Mouse (Mus musculus) stomach, embryonic 16.5 days (tissue): ENCODE data around the gene Znhit2. TPM values are rescaled to one million over a fixed set of nuclear protein-coding genes. Genes with fewer than 3 reads are reported as not detected.

Experiments used
- ATAC-seq: fragments of 200-750 bp; cut with Nextera tagmentation; 2 replicates; pipeline ENCODE4 v1.8.0; 2017; ENCODE audit warnings: moderate number of reproducible peaks, moderate TSS enrichment; ENCODE audit not compliant: insufficient read depth, low FRiP score
- H3K27ac ChIP-seq: fragments of 300-500 bp; sonication (generic); 2 replicates; pipeline ENCODE4 v1.5.1; 2014; ENCODE audit warnings: low read length
- H3K27me3 ChIP-seq: fragments of 300-500 bp; sonication (generic); 2 replicates; pipeline ENCODE4 v1.6.1; 2014; ENCODE audit warnings: low read length, control low read depth, mixed read lengths; ENCODE audit not compliant: control insufficient read depth, insufficient read depth
- H3K36me3 ChIP-seq: fragments of 300-500 bp; sonication (generic); 2 replicates; pipeline ENCODE4 v1.6.1; 2014; ENCODE audit warnings: low read length; ENCODE audit not compliant: control insufficient read depth, insufficient read depth
- H3K4me1 ChIP-seq: fragments of 300-500 bp; sonication (generic); 2 replicates; pipeline ENCODE4 v1.6.1; 2014; ENCODE audit warnings: low read length, control low read depth, mixed read lengths; ENCODE audit not compliant: control insufficient read depth, insufficient read depth
- H3K4me2 ChIP-seq: fragments of 300-500 bp; sonication (generic); 2 replicates; pipeline ENCODE4 v1.6.1; 2014; ENCODE audit warnings: low read depth, low read length, mixed read lengths
- H3K4me3 ChIP-seq: fragments of 300-500 bp; sonication (generic); replicated peaks from 2 replicates; pipeline ENCODE4 v1.5.1; 2014; ENCODE audit warnings: mild to moderate bottlenecking, low read length
- H3K9ac ChIP-seq: fragments of 300-500 bp; sonication (generic); 2 replicates; pipeline ENCODE4 v1.6.1; 2014; ENCODE audit warnings: low read length
- H3K9me3 ChIP-seq: fragments of 300-500 bp; sonication (generic); replicated peaks from 2 replicates; pipeline ENCODE4 v1.6.1; 2016; ENCODE audit warnings: low read length, control low read depth; ENCODE audit not compliant: control insufficient read depth
- WGBS: fragments of 180-500 bp; shearing (Covaris S2); extraction: QIAGEN DNeasy Blood & Tissue Kit; methylation state at CpG from one replicate; pipeline ENCODE4 v1.1.7; 2014; 5-methylcytosine and 5-hydroxymethylcytosine counted together
- polyA plus RNA-seq: library from polyadenylated mRNA; unstranded; fragments of >200 nt; fragmentation: Nextera tagmentation; extraction: Ambion mirVana; gene quantifications from 2 replicates; pipeline ENCODE4 v1.2.1, GENCODE M21; 2015

Gene Znhit2
- polyA plus RNA-seq, 1 experiment from 2014 or later: 26.0 TPM

DNA sequence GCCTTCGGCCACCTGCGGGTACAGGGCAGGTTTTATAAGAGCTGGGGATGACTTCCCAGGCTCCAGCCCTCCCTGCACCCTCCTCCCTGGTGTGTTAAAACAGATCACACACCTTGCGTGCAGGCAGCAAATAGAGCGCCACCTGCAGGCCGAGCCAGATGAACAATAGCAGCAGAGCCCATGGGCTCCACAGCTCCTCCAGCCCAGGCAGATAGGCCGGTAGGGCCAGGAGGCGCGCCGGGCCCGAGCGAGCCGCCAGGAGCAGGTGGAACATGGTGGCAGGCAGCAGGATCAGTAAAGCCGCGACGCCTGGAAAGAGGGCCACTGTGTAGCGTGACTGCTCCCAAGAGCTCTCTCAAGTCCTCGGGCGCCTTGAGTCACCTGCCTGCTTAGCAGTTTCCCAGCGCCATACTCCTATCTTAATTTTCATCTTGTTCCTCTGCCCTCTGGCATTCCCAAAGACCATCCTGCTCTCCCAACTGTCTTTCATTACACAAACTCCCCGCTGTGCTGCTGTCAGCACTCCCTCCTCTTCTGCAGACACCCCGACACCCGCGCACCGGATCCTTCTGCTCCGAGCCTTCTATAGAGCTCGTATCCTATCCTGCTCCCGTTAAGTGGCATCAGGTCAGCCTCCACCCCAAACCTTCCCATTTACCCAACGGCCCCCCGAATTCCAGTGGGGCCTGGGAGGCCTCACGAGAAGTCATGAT is 6.2 kb downstream of the Znhit2 start:
- Histone ChIP-seq H3K27ac (peak overlapping the region; percentile 85), H3K9me3 (no peaks in the 10 kb centered on the region), H3K27me3 (no peaks in the 10 kb centered on the region), H3K36me3 (peaks cover 6% of the 10 kb centered on the region; the same call in 1 of the 2 replicates), H3K9ac (peak overlapping the region; percentile 74), H3K4me3 (peak overlapping the region; percentile 54), H3K4me1 (peaks cover 23% of the 10 kb centered on the region), H3K4me2 (peak overlapping the region; percentile 99)
- under 1% methylated on average over 30 of the region's 30 CpGs for WGBS
- peak; percentile 44; the same call in 1 of the 2 replicates for ATAC-seq

GRCm38 (mm10) chr19:6067724-6068415 is 6.9 kb downstream of the Znhit2 start, which contains the start of gene Tm7sf2:
Tm7sf2 (minus strand) TSS chr19:6068373.
- H3K4me3 ChIP-seq: peak within 1 kb of the TSS; percentile 54
- H3K27ac ChIP-seq: peak within 1 kb of the TSS; percentile 85
- peak within 1 kb of the TSS; percentile 99 for H3K4me2 ChIP-seq
- H3K36me3 ChIP-seq: peaks cover 6% of the 10 kb centered on the region; the same call in 1 of the 2 replicates
- H3K4me1 ChIP-seq: peaks cover 16% of the 10 kb centered on the region
- H3K27me3 ChIP-seq: no peaks in the 10 kb centered on the region
- WGBS: 11% methylated on average over 33 of the region's 33 CpGs
- peak; percentile 95 for ATAC-seq
- peak within 1 kb of the TSS; percentile 74 for H3K9ac ChIP-seq
- no peaks in the 10 kb centered on the region for H3K9me3 ChIP-seq

GRCm38 (mm10) chr19:6068951-6069350 is 8.0 kb downstream of the Znhit2 start:
- Histone ChIP-seq H3K27me3 (no peaks in the 10 kb centered on the region), H3K27ac (no peak overlapping the region), H3K4me1 (peaks cover 14% of the 10 kb centered on the region), H3K4me2 (no peak overlapping the region), H3K36me3 (peaks cover 6% of the 10 kb centered on the region; the same call in 1 of the 2 replicates), H3K4me3 (no peak overlapping the region), H3K9me3 (no peaks in the 10 kb centered on the region), H3K9ac (no peak overlapping the region)
- 70% methylated on average over 4 of the region's 4 CpGs for WGBS
- ATAC-seq: no peak

GRCm38 (mm10) chr19:6069851-6070250 is 8.9 kb downstream of the Znhit2 start:
- H3K4me3 ChIP-seq: no peak overlapping the region
- H3K9me3 ChIP-seq: no peaks in the 10 kb centered on the region
- no peaks in the 10 kb centered on the region for H3K27me3 ChIP-seq
- H3K9ac ChIP-seq: no peak overlapping the region
- 86% methylated on average over 10 of the region's 10 CpGs for WGBS
- peaks cover 14% of the 10 kb centered on the region for H3K4me1 ChIP-seq
- no peak overlapping the region for H3K4me2 ChIP-seq
- ATAC-seq: no peak
- H3K27ac ChIP-seq: no peak overlapping the region
- H3K36me3 ChIP-seq: peaks cover 6% of the 10 kb centered on the region; the same call in 1 of the 2 replicates

GRCm38 (mm10) chr19:6070571-6071250 is 9.7 kb downstream of the Znhit2 start:
- no peak for ATAC-seq
- H3K27ac ChIP-seq: no peak overlapping the region
- H3K4me2 ChIP-seq: no peak overlapping the region
- H3K9ac ChIP-seq: no peak overlapping the region
- no peaks in the 10 kb centered on the region for H3K27me3 ChIP-seq
- WGBS: 90% methylated on average over 31 of the region's 31 CpGs
- H3K36me3 ChIP-seq: peaks cover 6% of the 10 kb centered on the region; the same call in 1 of the 2 replicates
- H3K9me3 ChIP-seq: no peaks in the 10 kb centered on the region
- H3K4me1 ChIP-seq: peaks cover 14% of the 10 kb centered on the region
- no peak overlapping the region for H3K4me3 ChIP-seq

DNA sequence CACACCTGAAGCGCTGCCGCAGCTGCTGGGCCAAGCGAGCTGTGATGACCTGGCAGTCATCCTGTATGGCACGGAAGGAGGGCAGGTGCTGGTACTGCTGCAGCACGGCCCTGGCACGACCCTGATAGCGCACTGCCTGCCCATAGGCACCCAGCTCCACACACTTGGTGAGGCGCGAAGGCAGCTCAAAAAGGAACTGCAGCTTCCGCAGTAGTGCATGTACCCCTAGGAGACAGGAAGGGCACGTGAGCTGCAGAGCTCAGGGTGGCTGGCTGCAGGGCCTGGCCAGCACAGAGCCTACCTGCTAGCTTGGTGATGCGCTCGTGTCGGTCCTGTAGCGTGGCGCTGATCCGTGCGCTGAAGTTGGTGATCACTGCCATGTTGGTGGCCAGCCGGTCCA is 10.3 kb downstream of the Znhit2 start:
- no peak overlapping the region for H3K4me3 ChIP-seq
- WGBS: 92% methylated on average over 19 of the region's 19 CpGs

DNA sequence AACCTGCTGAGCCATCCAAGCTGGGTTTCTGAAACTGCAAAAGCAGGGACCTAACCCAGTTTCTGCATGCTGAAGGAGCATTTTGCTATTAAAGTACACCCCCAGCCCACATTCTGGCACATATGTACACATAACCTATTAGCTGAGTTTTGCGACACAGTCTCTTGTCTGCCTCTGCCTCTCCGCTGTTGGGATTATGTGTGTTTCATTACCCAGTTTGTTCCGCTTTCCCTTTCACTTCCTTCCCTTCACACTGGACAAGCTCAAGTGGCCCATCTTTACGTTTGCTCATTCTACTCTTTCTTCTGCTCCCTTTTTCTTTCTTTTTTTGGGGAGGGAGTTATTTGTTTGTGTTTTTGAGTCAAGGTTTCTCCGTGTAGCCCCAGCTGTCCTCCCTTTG is 12.9 kb downstream of the Znhit2 start:
- Histone ChIP-seq H3K4me2 (no peak overlapping the region), H3K4me3 (no peak overlapping the region), H3K4me1 (peaks cover 5% of the 10 kb centered on the region), H3K27me3 (no peaks in the 10 kb centered on the region), H3K9me3 (no peaks in the 10 kb centered on the region), H3K27ac (no peak overlapping the region), H3K36me3 (peaks cover 6% of the 10 kb centered on the region; the same call in 1 of the 2 replicates), H3K9ac (no peak overlapping the region)
- 91% methylated on average over 5 of the region's 5 CpGs for WGBS
- no peak for ATAC-seq

More for the DNA sequence above, 10.3 kb downstream of the Znhit2 start:
- Histone ChIP-seq H3K9me3 (no peaks in the 10 kb centered on the region), H3K9ac (no peak overlapping the region), H3K27ac (no peak overlapping the region), H3K36me3 (peaks cover 6% of the 10 kb centered on the region; the same call in 1 of the 2 replicates), H3K4me2 (no peak overlapping the region), H3K27me3 (no peaks in the 10 kb centered on the region), H3K4me1 (peaks cover 17% of the 10 kb centered on the region)
- no peak for ATAC-seq

DNA sequence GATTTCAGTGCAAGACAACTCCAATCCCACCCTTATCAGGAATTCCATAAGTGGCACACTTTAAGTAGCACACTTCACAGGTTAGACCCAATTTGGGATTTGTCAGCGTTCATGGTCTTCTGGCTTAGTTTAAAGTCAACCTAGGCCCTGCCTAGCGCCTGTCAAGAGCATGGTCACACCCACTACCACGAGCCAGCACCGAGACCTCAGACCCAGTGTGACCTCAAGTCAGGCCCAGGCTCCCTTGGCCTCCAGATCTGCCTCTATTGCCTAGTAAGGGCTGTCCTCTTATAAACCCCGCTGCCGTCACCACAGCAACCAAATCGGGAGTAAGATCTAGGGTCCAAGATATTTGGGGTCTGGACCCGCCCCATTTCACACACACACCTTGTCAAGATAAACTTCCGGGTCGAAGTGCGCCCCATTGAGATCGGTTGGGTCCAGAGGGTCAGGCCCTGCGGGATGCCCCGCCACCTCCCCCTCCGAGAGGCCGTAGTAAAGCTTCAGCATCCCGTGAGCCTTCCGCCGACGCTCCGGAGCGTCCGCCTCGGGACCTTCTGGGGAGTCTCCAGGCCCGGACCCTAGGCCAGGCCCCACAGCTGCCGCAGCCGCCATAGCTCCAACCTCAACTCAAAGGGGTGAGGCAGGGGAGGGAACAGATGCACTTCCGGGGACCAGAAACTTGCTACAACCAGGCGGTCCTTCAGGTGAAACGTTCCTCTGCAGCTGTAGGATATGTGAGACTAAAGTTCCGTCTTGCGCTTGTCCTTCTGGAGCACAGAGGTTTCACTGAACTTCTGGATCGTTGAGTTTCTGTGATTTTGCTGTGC is 15.8 kb downstream of the Znhit2 start, which contains the start of gene Vps51:
Vps51 (minus strand) TSS at position 668 of the 830 bp plus-strand sequence.
- peak within 1 kb of the TSS; percentile 87 for H3K9ac ChIP-seq
- peak; percentile 88 for ATAC-seq

More for the DNA sequence above, 15.8 kb downstream of the Znhit2 start, which contains the start of gene Vps51:
- Histone ChIP-seq H3K27me3 (no peaks in the 10 kb centered on the region), H3K4me3 (peak within 1 kb of the TSS; percentile 81), H3K9me3 (no peaks in the 10 kb centered on the region), H3K36me3 (peaks cover 4% of the 10 kb centered on the region; the same call in 1 of the 2 replicates), H3K4me1 (peaks cover 5% of the 10 kb centered on the region), H3K27ac (peak within 1 kb of the TSS; percentile 84), H3K4me2 (peak within 1 kb of the TSS; percentile 93)
- WGBS: under 1% methylated on average over 33 of the region's 33 CpGs
